Comparison of ENCODE assay signal across 9 mouse cellular contexts in the genomic region with DNA sequence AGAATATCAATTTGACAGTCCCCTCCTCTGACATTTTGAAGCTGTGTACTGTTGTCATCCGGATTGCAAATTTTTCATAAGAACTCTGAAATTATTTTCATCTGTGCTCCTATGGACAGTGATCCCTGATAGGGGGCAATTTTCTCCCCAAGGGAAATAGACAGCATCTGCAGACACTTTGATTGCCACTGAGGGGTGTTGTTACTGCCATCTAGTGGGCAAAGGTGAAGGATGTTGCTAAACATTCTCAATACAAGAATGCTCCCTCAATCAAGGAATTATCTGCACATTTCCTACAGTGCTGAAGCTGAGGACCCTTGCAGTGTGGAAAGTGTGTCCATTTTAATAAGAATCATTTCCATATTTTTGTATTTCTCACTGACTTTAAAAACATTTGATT.
A peak's percentile ranks its signal among the peaks of the same experiment; 100 is the strongest.
DNase-seq lines count a peak whose midpoint lies in the region; ATAC-seq and TF ChIP-seq lines count a peak whose summit lies in the region.
"Had no signal": no experiment of that assay in that cellular context is flagged by ENCODE, and none has a peak within 500 bp of the region (broad histone marks: within the 10 kb centered on the region; RNA-seq: fewer than 3 reads in every experiment).

No protein-coding gene starts in this region.

- no peak for TF ChIP-seq EP300 in liver, embryonic 14.5 days (IDR thresholded peaks at IDR 0.05; ENCODE audit: low read depth)
- TF ChIP-seq EP300 in lung, postnatal 0 days (IDR thresholded peaks at IDR 0.05): no peak

- no peaks in the 10 kb centered on the region for H3K4me1 ChIP-seq in liver, embryonic 14.5 days (replicated peaks; ENCODE audit: control insufficient read depth in 2 of 2, insufficient read depth in 2 of 2, low read length in 1 of 2)
- no peaks in the 10 kb centered on the region for H3K4me1 ChIP-seq in liver, embryonic 11.5 days (replicated peaks; ENCODE audit: control insufficient read depth, insufficient read depth, low read length)
- no peaks in the 10 kb centered on the region for H3K4me1 ChIP-seq in lung, postnatal 0 days (ENCODE audit: insufficient read depth, low read depth, low read length)

- H3K27ac ChIP-seq in liver, embryonic 14.5 days: no peak overlapping the region
- H3K27ac ChIP-seq in liver, embryonic 11.5 days (ENCODE audit: low read depth, low read length): no peak overlapping the region
- H3K27ac ChIP-seq in lung, postnatal 0 days (ENCODE audit: low read length): no peak overlapping the region

- no peak for DNase-seq in liver, embryonic 14.5 days (ENCODE audit: low read depth in 3 of 3, low spot score in 3 of 3)
- no peak for DNase-seq in liver, embryonic 11.5 days (ENCODE audit: low spot score)
- DNase-seq in R1 (ENCODE audit: low read depth, low spot score): peak; percentile 43
- DNase-seq in embryo, embryonic 11 days: peak; percentile 72
- DNase-seq in induced T-regulatory cell, adult 2 months (ENCODE audit: low read depth): peak; percentile 66
- peak; percentile 56 for DNase-seq in lung, postnatal 0 days (ENCODE audit: low spot score)
- peak; percentile 34 for DNase-seq in retina, postnatal 7 days (ENCODE audit: low read depth, low spot score)
- DNase-seq in yolk sac, embryonic 10.5 days (ENCODE audit: low spot score): no peak

- no peak overlapping the region for H3K9ac ChIP-seq in liver, embryonic 14.5 days (replicated peaks)
- no peak overlapping the region for H3K9ac ChIP-seq in liver, embryonic 11.5 days (ENCODE audit: low read depth, low read length)
- no peak overlapping the region for H3K9ac ChIP-seq in lung, postnatal 0 days (replicated peaks; ENCODE audit: low read depth)

- WGBS in liver, embryonic 14.5 days (ENCODE audit: insufficient replicate concordance): 11% methylated on average over 1 of the region's 1 CpGs
- WGBS in liver, embryonic 11.5 days: 23% methylated on average over 1 of the region's 1 CpGs
- WGBS in lung, postnatal 0 days: 12% methylated on average over 1 of the region's 1 CpGs

- no peaks in the 10 kb centered on the region for H3K9me3 ChIP-seq in liver, embryonic 14.5 days (ENCODE audit: control insufficient read depth, low read length)
- no peaks in the 10 kb centered on the region for H3K9me3 ChIP-seq in liver, embryonic 11.5 days (ENCODE audit: control insufficient read depth, low read length)
- no peaks in the 10 kb centered on the region for H3K9me3 ChIP-seq in lung, postnatal 0 days (ENCODE audit: low read length)

- no peaks in the 10 kb centered on the region for H3K36me3 ChIP-seq in liver, embryonic 14.5 days (replicated peaks; ENCODE audit: control insufficient read depth, insufficient read depth, low read depth)
- no peaks in the 10 kb centered on the region for H3K36me3 ChIP-seq in liver, embryonic 11.5 days (ENCODE audit: control insufficient read depth, insufficient read depth, low read length)
- no peaks in the 10 kb centered on the region for H3K36me3 ChIP-seq in lung, postnatal 0 days (ENCODE audit: insufficient read depth, low read length)

- no peak overlapping the region for H3K4me2 ChIP-seq in liver, embryonic 14.5 days (ENCODE audit: low read depth)
- no peak overlapping the region for H3K4me2 ChIP-seq in liver, embryonic 11.5 days
- no peak overlapping the region for H3K4me2 ChIP-seq in lung, postnatal 0 days (replicated peaks; ENCODE audit: low read depth, low read length)

- no peak overlapping the region for H3K4me3 ChIP-seq in liver, embryonic 14.5 days (ENCODE audit: insufficient read depth in 1 of 2, low read depth in 2 of 2, low read length in 2 of 2)
- H3K4me3 ChIP-seq in liver, embryonic 11.5 days (ENCODE audit: low read depth, low read length): no peak overlapping the region
- no peak overlapping the region for H3K4me3 ChIP-seq in lung, postnatal 0 days (ENCODE audit: low read depth, low read length)
- H3K4me3 ChIP-seq: myocyte had no signal

- TF ChIP-seq CTCF in liver, embryonic 14.5 days (IDR thresholded peaks at IDR 0.05; ENCODE audit: low read depth): peak; percentile 59
- TF ChIP-seq CTCF in lung, postnatal 0 days (IDR thresholded peaks at IDR 0.05): peak; percentile 81

- no peaks in the 10 kb centered on the region for H3K27me3 ChIP-seq in liver, embryonic 14.5 days (ENCODE audit: control insufficient read depth, insufficient read depth, low read length)
- no peaks in the 10 kb centered on the region for H3K27me3 ChIP-seq in liver, embryonic 11.5 days (replicated peaks; ENCODE audit: control insufficient read depth, insufficient read depth, low read length)
- H3K27me3 ChIP-seq in lung, postnatal 0 days (replicated peaks; ENCODE audit: insufficient read depth, low read length): no peaks in the 10 kb centered on the region

- ATAC-seq in liver, embryonic 14.5 days (ENCODE audit: insufficient read depth): no peak
- ATAC-seq in liver, embryonic 11.5 days (replicated peaks; ENCODE audit: low FRiP score): no peak
- no peak for ATAC-seq in lung, postnatal 0 days

Comparison
In these comparisons a context has a peak if more than half of its experiments do, and no peak if none do; other contexts are left out.
1. DNase-seq: peak in R1 (single experiment), embryo, embryonic 11 days (single experiment), induced T-regulatory cell, adult 2 months (single experiment), lung, postnatal 0 days (single experiment) and retina, postnatal 7 days (single experiment); none in liver, embryonic 14.5 days (0 of 3), liver, embryonic 11.5 days (single experiment) and yolk sac, embryonic 10.5 days (single experiment).